Mouse (Mus musculus) kidney, adult 2 months (tissue): ENCODE data around the gene Ilk. TPM values are rescaled to one million over a fixed set of nuclear protein-coding genes. Genes with fewer than 3 reads are reported as not detected.

ENCODE experiments used
- DNase-seq: peaks from one replicate; pipeline ENCODE4 v3.0.0; 2021
- H3K27ac ChIP-seq: fragments of 200-500 bp; 2 replicates; pipeline ENCODE4 v1.5.1; 2012; ENCODE audit warnings: low read depth, low read length, control low read depth, inconsistent platforms; ENCODE audit not compliant: insufficient read depth
- H3K27me3 ChIP-seq: fragments of 200-500 bp; replicated peaks from 2 replicates; pipeline ENCODE4 v1.6.1; 2012; ENCODE audit warnings: mild to moderate bottlenecking, moderate library complexity, low read length, inconsistent platforms; ENCODE audit not compliant: control insufficient read depth, insufficient read depth
- H3K36me3 ChIP-seq: fragments of 200-500 bp; 2 replicates; pipeline ENCODE4 v1.6.1; 2012; ENCODE audit warnings: mild to moderate bottlenecking, moderate library complexity, low read length, inconsistent platforms; ENCODE audit not compliant: control insufficient read depth, insufficient read depth
- H3K4me1 ChIP-seq: fragments of 200-500 bp; 2 replicates; pipeline ENCODE4 v1.6.1; 2011; ENCODE audit warnings: low read length; ENCODE audit not compliant: control insufficient read depth, insufficient read depth
- H3K4me3 ChIP-seq: fragments of 200-500 bp; 2 replicates; pipeline ENCODE4 v1.5.1; 2011; ENCODE audit warnings: mild to moderate bottlenecking, low read depth, low read length, control low read depth; ENCODE audit not compliant: insufficient read depth
- CTCF ChIP-seq: fragments of 200-500 bp; conservative IDR thresholded peaks from 2 replicates; pipeline ENCODE4 v1.5.1; 2011; ENCODE audit warnings: low read depth, mild to moderate bottlenecking, control low read depth, low read length, moderate library complexity, mixed read lengths; ENCODE audit not compliant: insufficient read depth, insufficient read length
- POLR2A ChIP-seq: fragments of 200-500 bp; IDR thresholded peaks from one replicate; pipeline ENCODE4 v1.6.1; 2011; ENCODE audit warnings: low read depth, low read length, control low read depth
- whole genome bisulfite sequencing: fragments of 180-500 bp; shearing (Covaris S2); methylation state at CpG from one replicate; pipeline ENCODE4 v1.1.7; 2018; 5-methylcytosine and 5-hydroxymethylcytosine counted together
- polyA plus RNA-seq: library from polyadenylated mRNA; depleted of rRNA; stranded (reverse); fragments of >200 nt; gene quantifications from 2 replicates; pipeline ENCODE4 v1.2.3, GENCODE M21; 2012; rRNA removed

Gene Ilk
- 128 and 137 TPM in 2 replicates for polyA plus RNA-seq

DNA sequence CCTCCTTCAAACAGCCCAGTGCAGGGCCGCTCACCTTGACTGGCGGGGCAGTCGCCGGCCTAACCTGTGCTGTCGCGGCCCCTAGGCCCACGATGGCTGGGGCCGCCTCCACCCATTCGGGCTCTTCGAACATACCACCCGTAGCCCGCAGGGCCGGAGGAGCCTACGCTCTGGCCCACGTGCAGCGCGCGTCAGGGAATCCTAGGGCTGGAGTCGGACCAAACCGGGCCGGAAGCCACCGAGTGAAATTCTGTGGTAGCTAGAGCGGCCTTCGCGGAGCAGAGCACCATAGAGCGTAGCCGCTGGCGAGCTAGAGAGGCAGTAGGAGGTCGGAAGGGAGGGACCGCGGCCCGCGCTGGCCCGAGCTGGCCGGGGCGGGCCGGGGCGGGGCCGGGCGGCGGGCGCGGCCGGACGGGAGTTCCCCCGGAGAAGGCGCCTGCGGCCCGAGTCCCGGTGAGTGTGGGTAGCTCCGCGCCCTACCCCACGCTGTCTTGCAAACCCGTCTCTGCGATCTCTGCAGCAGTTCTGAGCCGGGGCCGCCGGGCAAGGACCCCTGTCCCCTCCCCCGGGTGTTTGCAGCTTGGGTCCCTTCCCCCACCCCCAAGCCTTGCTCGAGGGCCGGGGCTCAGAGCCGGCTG, at the start of gene Ilk:
Gene Ilk, plus strand, starts transcription at position 329 of the 638 bp plus-strand sequence.
- TF ChIP-seq POLR2A (peak; percentile 76), CTCF (no peak)
- Histone ChIP-seq H3K4me3 (peak within 1 kb of the TSS; percentile 81), H3K4me1 (peaks cover 7% of the 10 kb centered on the region; the same call in 1 of the 2 replicates), H3K27ac (peak within 1 kb of the TSS; percentile 90), H3K36me3 (peaks cover 1% of the 10 kb centered on the region; the same call in 1 of the 2 replicates), H3K27me3 (no peaks in the 10 kb centered on the region)
- WGBS = under 1% methylated on average over 62 of the region's 62 CpGs
- DNase-seq = peak; percentile 97

DNA sequence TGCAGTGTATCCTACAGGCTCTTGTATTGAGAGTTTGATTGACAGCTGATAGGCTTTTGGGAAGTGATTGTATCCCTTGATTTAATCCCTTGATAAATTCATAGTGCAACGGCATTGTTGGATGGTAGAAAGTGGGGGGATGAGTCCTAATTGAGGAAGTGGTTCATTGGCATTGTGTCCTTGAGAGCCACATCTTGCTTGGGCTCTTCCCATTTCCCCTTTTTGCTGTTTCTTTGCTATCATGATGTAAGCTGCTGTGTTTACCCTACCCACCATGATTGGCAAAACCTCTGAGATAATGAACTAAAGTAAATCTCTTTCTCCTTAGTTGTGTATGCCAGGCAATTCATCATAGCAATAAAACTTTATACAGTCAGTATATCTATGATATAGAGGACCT, 45.5 kb upstream of the Ilk start:
- no peaks in the 10 kb centered on the region for H3K4me1 ChIP-seq
- H3K27ac ChIP-seq = no peak overlapping the region
- no peak for DNase-seq
- 80% methylated on average over 1 of the region's 1 CpGs for WGBS
- no peaks in the 10 kb centered on the region for H3K36me3 ChIP-seq
- no peaks in the 10 kb centered on the region for H3K27me3 ChIP-seq
- TF ChIP-seq POLR2A (no peak), CTCF (no peak)
- H3K4me3 ChIP-seq = no peak overlapping the region

DNA sequence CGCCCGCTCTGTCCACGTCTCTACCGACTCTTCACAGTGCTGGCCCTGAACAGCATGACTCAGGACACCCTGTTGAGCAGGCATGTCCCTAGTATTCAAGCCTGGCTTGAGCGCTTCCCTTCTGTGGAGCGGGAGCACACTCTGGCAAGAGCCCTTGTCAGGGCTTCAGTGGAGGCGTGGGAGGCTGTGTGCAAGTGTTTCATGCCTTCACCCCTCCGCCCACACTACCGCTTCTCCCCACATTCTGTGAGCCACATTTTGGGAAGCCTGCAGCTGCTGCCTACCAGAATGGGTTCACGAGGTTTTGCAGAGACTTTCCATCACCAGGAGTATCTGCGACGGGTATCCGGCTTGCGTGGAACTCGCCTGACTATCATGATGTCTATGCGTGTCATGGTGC, 33.2 kb upstream of the Ilk start:
- Histone ChIP-seq H3K4me3 (no peak overlapping the region), H3K36me3 (no peaks in the 10 kb centered on the region), H3K4me1 (no peaks in the 10 kb centered on the region), H3K27ac (no peak overlapping the region), H3K27me3 (no peaks in the 10 kb centered on the region)
- 87% methylated on average over 16 of the region's 16 CpGs for WGBS
- TF ChIP-seq CTCF (no peak), POLR2A (no peak)
- no peak for DNase-seq

DNA sequence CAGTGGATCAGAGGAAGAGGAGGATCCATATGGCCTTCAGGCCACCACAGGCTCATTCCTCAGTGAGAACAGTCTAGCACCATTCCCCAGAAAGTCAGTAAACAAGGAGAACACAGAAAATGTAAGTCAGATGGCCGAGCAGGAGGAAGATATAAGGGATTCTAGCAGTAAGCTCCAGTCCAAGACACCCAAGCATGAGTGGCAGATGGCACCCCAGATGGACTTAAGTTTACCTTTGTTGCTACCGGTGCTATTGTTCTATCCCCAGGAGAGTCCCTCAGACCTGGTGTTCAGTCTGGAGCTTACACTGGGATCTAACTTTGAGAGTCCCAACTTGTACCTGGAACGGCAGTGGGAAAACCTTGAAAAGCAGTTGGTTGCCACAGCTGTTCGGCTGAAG, 32.6 kb upstream of the Ilk start:
- Histone ChIP-seq H3K36me3 (no peaks in the 10 kb centered on the region), H3K27ac (no peak overlapping the region), H3K4me1 (no peaks in the 10 kb centered on the region), H3K4me3 (no peak overlapping the region), H3K27me3 (no peaks in the 10 kb centered on the region)
- TF ChIP-seq CTCF = no peak
- TF ChIP-seq POLR2A = no peak
- DNase-seq = no peak
- WGBS = 91% methylated on average over 4 of the region's 4 CpGs

GRCm38 (mm10) chr7:105708733-105709132, 27.7 kb upstream of the Ilk start:
- H3K4me1 ChIP-seq = no peaks in the 10 kb centered on the region
- no peaks in the 10 kb centered on the region for H3K36me3 ChIP-seq
- no peak overlapping the region for H3K27ac ChIP-seq
- H3K27me3 ChIP-seq = no peaks in the 10 kb centered on the region
- TF ChIP-seq POLR2A = no peak
- no peak for TF ChIP-seq CTCF
- DNase-seq = no peak
- 93% methylated on average over 5 of the region's 5 CpGs for WGBS
- H3K4me3 ChIP-seq = no peak overlapping the region

DNA sequence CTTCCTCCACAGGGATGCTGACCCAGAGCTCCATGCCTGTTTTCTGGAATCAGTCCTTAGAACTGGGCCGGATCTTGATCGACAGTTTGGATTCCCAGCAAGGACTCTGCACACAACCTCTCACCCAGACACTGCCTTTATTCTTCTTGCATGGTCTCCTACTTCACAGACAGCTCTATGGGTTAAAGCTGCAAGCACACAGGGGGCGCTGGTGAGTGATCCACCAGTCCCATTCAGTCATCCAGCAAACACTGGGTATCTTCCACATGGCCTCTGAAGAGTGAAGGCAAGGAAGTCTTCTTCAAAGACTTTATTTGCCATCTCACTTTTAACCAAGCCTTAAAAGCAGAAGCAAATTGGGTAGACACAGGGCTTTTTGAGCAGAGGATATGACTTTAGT, 21.0 kb upstream of the Ilk start:
- Histone ChIP-seq H3K4me3 (no peak overlapping the region), H3K4me1 (no peaks in the 10 kb centered on the region), H3K36me3 (no peaks in the 10 kb centered on the region), H3K27me3 (no peaks in the 10 kb centered on the region), H3K27ac (no peak overlapping the region)
- WGBS = 58% methylated on average over 3 of the region's 3 CpGs
- DNase-seq = no peak
- no peak for TF ChIP-seq POLR2A
- TF ChIP-seq CTCF = no peak

GRCm38 (mm10) chr7:105721916-105722315, 14.5 kb upstream of the Ilk start:
- Histone ChIP-seq H3K36me3 (no peaks in the 10 kb centered on the region), H3K27ac (no peak overlapping the region), H3K27me3 (no peaks in the 10 kb centered on the region), H3K4me3 (no peak overlapping the region), H3K4me1 (no peaks in the 10 kb centered on the region)
- TF ChIP-seq CTCF (no peak), POLR2A (no peak)
- WGBS = 64% methylated on average over 2 of the region's 2 CpGs
- DNase-seq = no peak
